Mouse (Mus musculus): ENCODE results near the gene Snrpa.

DNA sequence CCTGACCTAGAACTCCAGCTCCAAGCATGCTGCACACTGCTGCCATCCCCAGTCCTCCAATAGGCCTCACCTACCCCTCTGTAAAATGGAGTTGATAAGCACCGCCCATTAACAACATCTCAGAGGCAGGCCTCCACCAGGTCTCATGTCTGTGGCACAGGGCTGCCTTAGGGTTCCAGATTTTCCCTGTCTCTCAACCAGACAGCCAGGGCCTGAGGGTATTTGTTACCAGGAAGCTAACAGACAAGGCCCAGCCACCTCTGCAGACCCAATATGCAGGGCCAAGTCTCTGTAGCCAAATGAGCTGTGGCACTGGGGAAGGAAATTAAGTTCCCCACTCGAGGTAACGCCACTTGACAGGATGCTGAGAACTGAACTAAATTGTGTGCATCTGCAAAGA, 35.1 kb downstream of the Snrpa start:
- TF ChIP-seq MAX (IDR thresholded peaks at IDR 0.05) = no peak
- TF ChIP-seq CTCF (IDR thresholded peaks at IDR 0.05; ENCODE audit: control insufficient read depth, insufficient read depth, insufficient read length) = no peak
